Mouse (Mus musculus) frontal cortex, adult 2 months (tissue): ENCODE results near the gene 2010111I01Rik. TPM values are rescaled to one million over a fixed set of nuclear protein-coding genes. Genes with fewer than 3 reads are reported as not detected.

Experiments
- DNase-seq, 2 experiments: peaks; one replicate each; pipeline ENCODE4 v3.0.0; 2022; ENCODE audit warnings: low spot score in 1 of 2; ENCODE audit errors: extremely low spot score in 1 of 2
- polyA plus RNA-seq: library from polyadenylated mRNA; depleted of rRNA; stranded (reverse); fragments of >200 nt; gene quantifications from 2 replicates; pipeline ENCODE4 v1.2.3, GENCODE M21; 2012

Gene 2010111I01Rik
- polyA plus RNA-seq, 1 experiment, result 95.5 TPM

DNA sequence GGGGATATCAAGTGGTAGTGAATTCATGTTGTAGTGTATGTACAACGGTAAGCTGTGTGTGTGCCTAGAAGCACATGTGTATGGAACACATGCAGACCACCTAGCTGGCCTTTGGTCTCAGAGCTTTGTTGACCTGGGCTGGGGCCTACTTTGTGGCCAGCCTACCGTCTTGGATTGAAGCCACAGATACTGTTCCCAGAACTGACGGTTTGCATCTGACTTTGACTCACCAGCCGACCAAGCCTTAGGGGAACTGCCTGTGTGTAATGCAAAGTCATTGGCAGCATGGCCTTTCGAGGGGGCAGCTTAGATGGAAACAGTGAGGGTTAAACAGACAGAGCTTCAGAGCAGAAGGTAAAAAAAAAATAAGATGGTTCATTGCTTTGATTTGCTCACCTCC, 288.5 kb downstream of the 2010111I01Rik start:
- DNase-seq, result no peak

DNA sequence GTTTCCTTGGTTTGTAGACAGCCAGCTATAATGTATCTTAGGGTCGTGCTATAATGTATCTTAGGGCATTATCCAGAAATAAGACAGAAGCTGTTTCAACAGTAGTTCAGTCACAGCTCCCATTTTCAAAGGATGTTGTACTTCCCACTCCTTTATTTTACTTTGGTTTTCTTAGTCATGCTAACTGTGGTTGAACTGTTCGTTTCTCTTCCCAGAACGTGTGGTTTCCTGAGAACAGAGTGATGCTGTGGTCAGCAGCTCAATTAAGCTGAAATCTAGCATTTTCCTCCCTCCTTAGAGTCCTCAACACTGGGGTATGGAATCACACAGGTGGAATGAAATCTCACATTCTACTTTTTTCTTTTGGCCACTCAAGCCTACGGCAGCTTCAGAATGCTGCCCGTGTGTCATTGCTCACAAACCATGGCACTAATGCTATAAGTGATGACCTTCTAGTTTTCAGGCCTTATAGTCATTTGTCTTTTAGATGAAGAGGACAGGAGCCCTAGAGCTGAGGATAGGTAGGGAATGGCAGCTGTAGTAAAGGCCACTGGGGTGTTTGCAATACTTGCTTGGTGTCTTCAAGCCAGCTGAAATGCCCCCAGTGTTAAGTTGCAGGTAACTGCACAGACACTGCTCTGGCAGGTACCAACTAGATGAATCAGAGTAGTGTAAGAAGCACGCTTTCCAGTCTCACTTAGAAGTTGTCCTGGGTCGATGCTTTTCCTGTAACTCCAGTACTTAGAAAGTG, 289.4 kb downstream of the 2010111I01Rik start:
- DNase-seq, result no peak

DNA sequence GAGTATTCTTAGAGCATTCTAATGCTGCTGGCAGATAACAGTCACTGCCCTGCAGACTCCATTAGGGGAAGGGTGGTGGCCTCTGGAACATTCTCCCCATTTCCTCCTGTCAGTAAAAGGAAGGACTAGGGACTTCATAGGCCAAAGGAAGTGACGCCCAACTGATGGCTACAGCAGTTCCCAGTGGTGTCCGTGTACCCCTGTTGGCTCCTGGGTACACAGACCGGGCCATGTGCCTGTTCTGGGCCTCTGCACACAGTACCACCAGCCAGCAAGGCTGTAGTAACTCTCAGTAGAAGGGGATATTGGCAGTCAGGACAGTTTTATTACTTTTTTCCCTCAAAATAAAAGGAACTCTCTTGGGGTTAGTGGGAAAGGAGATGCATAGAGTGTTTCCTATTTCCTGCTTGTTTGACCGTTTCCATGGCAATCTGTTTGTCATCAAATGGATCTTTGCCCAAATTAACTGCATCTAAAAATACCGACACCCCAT, 290.9 kb downstream of the 2010111I01Rik start:
- DNase-seq, result no peak

DNA sequence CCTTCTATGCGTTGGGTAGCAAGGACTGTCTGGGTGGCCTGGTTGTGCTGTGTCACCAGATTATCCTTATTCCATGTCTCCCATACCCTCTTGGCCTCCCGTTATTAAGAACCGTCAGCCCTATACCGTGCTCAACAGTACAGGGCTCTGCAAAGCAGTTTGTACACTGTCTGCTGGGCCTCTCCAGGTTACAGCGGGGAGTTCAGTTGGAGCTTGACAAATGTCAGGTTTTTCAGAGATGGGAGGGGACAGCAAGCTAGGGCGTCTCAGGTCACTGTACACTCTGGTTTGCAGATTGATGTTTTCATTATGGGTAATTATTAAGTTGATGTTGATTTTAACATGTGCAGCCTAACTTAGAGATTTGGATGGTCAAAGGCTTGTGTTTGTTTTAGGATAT, 291.5 kb downstream of the 2010111I01Rik start:
- DNase-seq, result no peak

DNA sequence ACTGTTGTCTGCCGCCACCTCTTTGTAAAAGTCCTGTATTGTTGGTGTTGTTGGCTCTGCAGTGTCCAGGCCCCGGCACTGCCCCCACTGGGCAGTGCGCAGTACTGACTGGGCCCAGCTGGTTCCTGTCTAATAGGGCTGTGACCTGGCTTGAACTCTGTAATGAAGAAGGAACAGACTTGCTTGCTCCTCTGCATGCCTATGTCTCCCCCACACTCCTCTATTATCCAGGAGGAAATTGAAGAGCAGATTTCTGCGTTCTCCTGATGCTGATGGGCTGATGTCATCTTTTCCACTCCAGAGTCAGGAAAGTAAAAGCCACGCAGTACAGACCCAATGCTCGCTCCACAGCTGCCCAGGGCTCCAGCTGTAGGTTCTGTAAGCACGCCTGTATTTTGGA, 292.1 kb downstream of the 2010111I01Rik start:
- no peak for DNase-seq

DNA sequence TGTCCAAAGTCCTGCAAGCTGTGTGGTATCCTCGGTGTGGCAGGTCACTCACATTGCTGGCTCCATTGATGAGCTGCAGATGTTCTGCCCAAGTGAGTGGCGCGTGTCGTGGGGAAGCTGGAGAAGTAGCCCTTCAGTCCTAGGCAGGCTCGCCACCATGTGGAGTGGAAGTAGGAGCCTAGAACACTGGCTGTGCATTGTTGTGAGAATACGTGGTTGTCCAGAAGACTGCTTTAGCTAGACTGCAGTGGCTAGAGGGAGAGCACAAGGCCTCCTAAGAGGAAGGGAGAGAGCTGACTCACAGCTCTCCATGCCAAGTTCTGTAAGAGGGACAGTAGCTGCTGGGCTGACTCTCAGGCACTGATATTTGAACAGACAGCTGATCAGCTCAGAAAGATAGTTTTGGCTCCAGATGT, 293.5 kb downstream of the 2010111I01Rik start:
- DNase-seq, result no peak

DNA sequence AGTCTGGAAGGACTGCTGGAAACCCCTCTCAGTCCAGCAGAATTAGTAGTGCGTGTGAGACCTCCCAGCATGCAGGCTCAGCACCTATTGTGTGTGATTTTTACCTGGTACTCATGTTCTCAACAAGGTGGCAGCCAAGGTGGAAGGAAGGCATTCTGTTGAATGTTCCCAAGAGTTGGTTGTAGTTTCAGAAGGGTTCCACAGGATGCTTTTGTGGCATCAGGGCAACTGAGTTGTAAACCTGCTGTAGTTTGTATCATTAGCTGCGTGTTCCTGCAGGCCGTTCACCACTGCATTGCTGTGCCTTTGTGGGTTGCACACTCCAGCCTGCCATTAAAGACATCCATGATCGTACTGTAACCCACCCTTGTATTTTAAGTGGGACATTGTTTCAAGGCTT, 294.0 kb downstream of the 2010111I01Rik start:
- no peak for DNase-seq

DNA sequence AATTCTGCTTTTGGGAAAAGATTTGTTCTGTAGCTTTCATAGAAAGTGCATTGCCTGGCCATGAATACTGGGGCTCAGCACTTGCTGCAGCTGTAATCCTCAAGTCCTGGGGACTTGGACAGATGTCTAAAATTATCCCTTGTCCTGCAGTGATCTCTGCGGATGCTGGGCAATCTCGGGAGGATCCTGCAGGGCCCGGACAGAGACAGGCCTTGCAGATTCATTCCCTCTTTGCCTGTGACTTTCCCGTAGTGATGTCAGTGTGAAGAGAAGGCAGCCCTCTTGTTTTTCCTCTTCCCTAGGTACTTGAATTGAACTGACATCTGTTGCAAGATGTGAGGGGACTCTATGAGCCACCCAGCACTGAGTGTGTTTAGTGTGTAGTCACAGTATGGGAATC, 295.4 kb downstream of the 2010111I01Rik start:
- DNase-seq, result no peak

DNA sequence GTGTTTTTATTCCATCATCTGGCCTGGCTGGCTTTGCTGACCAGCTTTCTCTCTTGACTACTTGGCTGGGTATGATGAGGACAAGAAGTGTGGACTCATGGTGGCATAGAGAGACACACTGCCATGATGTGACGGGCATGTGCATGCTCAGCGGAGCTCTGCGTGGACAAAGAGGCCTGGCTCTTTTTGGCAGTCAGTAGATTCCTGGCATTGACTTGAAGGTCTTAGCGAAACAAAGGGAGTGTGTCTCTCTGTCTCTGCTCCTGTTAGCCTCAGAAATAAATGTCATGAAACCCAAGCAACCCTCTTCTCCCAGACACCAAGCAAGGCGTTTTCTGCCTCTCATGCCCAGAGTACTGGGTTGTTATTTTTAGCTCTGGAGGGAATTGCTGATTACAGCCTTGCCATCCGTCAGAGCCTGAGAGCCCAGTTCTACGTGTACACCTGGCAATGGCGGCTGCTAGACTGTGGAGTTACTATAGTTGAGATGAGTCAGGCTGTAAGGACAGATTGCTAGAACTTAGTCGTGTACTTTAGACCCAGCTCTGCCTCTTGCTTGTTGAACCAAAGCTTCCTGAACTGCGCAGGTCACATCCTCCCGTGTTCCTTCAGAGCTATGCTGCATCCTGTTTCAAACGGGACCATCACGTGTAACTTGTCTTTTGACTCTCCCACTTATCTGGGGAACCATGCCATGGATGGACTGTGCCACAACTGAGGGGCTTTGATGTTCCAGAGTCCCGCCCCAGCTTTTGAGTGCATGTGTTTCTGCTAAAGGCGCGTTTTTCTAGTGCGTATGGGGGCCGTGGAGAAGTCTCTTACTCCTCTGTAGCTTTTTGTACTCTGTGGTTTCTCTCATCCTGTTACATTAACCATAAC, 296.3 kb downstream of the 2010111I01Rik start:
- DNase-seq, result no peak

DNA sequence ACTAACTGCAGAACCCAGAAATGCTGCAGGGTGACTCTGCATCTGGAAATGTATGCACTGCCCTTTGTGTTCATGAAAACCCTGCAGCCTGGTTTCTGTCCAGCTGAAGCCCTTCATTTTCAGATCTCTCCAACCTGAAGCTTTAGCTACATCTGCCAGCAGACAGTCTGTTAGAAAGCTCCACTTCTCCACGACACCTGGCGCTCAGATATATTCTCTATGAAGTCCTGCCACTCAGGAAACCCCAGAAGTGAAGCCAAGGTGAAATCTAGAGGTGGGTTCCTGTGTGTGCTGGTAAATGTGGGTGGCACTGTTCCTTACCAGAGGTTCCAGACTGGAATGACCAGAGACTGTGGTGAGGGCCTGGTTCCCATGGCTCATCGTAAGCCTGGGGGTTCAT, 297.0 kb downstream of the 2010111I01Rik start:
- DNase-seq, result no peak

DNA sequence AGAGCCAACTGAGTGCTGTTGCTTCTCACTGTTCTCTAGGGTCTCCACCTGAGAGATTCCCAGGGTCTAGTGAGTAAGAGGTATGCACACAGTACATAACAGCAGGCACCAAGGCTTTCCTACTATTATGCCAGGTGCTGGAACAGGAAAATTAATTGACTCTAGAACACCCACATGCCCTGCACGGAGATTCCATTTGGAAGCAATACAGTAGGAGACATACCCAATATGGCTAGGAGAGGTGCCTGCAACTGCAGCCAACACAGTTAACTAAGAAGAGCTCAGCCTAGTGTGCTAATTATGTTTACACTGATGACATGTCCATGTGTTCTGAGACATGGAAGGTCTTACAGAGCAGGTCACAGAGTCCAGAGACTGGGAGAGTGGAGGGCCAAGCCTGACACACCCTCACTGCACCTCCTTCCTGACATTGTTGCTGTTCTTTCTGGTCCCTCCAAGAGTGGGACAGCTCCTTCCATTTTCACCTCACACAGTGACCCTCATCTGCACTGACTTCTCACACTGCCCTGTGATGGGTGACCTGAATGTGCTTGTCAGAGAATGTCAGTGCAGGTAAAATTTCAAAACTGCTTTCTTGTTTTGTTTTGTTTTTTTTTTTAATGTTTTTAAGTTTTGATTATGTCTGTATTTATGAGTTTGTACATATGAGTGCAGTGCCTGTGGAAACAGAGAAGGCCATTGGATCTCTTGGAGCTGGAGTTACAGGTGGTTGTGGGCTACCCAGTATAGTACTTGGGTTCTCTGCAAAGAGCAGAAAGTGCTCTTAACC, 297.7 kb downstream of the 2010111I01Rik start:
- no peak for DNase-seq

DNA sequence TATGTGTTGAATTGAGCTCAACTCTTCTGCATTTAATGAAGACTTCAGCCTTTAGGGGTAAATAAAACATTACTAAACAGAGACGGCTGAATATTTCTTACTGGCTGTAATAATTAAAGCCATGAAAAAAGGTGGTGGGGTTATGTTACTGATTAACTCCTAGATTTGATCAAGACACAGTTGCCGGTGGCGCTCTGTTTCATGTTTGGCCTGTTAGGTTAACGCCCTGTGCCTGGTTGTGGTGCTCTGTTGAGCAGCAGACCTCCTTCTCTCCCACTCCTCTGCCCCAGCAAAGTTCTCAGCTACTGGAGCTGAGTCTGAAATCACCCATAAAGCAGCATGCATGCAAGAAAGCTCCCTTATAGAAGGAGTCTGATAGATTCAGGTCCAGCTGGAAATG, 303.7 kb downstream of the 2010111I01Rik start:
- DNase-seq, result no peak

DNA sequence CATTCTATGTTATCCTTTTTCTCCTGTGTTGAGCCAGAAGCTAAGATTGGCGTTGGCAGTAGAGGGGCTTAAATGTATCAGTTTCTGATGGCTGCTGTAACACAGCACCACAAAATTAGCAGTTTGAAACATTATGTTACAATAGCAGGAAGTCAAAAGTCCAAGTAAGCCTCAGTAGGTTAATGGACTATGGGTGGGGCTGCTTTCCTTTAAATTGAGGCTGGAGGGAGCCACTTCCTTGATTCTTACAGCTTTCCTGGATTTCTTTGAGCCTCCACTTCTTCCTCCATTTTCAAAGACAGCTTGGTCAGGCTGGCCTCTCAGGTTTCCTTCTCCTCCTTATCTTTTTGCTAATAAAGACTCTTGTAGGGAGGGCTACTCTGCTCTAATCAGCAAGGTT, 304.1 kb downstream of the 2010111I01Rik start:
- DNase-seq, result no peak

DNA sequence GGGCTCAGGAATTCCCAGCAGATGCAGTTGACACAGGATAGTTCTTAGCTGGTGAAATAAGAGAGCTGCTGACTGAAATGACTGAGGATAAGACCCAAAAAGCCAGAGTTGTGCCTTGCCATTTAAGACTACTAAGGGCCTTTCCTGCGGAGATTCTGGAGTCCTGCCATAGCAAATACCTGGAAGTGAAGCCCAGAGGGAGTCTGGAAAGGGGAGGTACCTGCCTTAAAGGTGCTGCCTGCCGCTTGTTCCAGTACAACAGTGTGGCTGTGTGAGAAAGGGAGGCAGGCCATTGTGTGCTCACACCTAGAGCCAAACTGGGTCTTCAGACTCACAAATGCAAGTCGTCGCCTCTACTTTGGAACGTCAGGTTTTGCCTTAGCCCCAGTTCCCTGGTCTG, 305.5 kb downstream of the 2010111I01Rik start:
- DNase-seq, result no peak

DNA sequence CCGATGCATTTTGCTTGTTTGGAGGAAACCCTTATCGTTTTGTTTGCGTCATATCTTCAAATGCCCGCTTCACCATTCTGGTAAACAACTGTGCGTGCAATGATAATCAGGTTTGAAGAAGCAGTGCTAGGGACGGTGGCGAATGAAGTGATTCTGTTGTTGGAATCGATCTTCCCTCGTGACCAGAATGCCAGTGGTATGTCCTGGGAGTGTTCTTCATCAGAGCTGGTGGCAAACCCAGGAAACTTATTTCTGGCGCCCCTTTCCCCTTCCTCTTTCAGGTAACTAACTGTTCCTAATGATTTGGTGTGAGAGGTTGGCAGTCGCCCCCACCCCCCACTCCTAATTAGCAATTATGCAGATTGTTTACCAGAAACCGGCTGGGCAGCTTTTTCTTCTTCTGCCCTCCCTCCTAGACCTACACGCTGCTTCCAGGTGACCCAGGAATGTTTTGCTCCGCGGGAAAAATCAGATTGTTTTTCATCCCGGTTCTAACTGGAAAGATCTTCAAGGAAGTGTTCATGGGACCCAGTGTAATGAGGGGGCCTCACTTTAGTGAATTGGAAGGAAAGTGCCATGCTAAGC, 307.4 kb downstream of the 2010111I01Rik start:
- no peak for DNase-seq

DNA sequence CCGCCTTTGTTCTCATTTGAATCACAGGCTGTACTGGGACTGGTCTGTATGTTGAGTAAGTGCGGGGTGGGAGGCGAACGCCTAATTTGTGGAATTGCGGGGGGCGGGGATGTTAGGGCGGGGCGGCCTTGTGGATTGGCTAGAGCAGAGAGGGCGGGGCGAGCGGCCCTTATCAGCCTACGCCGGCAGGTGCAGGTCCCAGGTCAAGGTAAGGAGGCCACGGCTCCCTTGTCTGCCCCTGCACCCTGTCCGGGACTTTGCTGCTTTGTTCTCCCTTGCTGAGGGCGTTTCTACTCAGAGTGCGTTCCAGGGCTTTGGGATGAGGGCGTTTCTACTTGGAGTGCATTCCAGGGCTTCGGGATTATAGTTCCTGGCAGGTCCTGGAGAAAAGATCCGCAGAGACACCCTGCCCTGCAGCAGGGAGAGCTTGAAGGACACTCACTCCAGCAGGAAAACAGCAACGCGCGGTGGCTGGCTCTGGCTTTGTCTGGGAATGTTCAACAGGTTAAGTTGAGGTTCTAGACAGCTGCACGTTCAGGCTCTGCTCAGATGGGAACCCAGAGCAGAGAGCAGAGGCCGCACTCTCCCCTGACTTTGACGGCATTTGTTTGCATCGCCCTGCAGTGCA, 308.0 kb downstream of the 2010111I01Rik start:
- DNase-seq, result no peak

DNA sequence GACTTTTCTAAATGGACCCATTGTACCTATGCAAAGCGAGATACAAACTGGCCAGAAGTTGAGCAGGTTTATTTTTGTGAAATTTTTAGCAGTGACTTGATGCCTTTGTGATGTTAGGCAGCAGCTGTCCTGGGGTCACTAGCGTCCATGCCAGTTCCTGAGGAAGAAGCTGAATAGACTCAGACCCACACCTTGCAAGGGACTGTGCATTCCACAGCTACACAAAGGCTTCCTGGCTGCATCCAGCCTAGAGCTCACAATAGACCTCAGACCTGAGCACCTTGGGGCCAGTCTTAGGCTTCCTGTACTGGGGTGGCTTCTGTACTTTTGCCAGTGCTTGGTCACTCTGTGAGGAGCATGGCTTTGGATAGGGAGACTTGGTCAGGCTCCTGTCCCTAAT, 309.2 kb downstream of the 2010111I01Rik start:
- DNase-seq, result no peak

DNA sequence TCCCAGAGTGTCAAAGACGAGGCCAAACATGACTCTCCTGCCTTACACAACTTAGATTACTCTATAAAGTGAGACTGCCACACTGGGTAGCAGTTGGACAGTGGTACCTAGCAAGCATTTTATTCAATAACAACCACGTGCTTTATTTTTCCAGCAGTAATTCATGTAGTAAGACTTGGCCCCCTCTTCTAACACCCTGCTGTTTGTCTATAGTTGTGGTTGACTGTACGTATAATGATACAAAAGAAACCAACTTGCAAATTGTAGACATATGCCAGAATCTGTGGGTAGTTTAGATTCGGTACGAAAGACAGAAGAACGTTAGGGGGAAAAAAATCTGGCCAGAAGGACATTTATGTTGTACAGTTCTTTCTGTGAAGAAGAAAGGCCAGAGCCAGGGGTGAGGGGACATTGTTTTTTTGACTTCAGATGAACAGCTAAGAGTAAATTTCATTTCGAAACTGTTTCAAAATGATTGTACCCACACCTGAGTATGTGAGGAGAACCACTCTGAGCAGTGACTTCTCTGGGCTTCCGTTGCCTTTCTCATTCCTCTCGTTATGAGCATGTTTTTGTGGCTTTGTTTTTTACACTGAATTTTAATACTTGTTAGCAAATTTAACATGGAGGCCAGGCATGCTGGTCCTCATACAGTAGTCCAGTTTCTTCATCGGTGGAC, 309.9 kb downstream of the 2010111I01Rik start:
- no peak for DNase-seq

DNA sequence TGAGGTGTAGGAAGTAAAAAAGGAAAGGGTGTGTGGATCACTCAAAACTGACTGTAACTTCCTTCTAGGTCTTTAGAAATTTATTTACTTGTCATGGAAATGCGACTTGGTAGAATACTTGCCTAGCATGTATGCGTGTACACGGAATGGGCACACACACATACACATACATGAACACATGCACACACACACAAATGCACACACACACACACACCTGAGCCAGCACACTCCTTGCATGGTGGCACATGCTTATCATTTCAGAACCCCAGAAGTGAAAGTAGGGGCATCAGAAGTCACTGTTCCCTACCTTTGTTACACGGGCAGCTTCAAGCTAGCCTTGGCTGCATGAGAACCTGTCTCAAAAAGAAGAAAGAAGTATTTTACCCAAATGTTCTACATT, 311.7 kb downstream of the 2010111I01Rik start:
- DNase-seq, result no peak

DNA sequence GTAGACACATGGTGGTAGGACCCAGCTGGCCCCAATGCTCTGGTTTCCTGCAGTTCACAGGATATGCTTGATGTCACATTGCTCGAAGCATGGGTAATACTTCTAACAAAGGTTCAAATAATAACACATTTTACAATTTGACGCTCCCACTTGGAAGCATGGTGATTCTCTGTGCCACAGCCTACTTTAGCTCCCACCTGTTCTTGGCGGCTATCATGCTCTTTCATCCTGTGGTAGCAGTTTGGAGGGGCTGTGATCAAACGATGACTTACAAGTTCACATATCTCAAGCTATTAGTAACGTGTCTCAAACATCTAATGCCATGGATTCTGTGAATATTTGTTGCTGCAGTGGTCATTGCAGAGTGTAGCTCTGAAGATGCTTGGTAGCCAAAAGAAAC, 312.6 kb downstream of the 2010111I01Rik start:
- no peak for DNase-seq
